Mouse (Mus musculus): Measurements from ENCODE around the gene ccdc198. TPM values are rescaled to one million over a fixed set of nuclear protein-coding genes. Genes with fewer than 3 reads are reported as not detected.
"Not testable (repeated sequence)": the region's sequence is repeated elsewhere in the genome, so short reads cannot be mapped to it uniquely, and the experiment has no call there.

Gene ccdc198
- total and polyA plus RNA-seq, 2 experiments from 2014 or later: not detected

DNA sequence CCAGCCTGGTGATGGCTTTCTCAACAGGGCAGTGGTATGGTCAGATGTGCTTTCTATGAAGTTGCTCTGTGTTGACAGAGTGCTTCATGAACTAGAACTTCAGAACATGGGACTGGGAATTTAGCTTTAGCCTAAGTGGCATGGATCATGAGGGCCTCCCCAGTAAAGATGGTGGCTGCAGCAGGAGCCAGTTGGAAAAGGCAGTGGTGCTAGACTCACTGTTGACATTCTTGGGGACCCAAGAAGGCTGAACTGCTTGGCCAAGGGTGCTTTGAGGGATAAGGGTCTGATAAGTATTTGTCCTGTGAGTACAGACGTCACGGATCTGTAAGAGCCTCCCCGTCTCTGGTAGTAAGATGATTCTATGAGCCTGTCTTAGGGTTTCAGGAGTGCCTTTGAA, 13.4 kb downstream of the ccdc198 start:
- no peaks in the 10 kb centered on the region for H3K9me3 ChIP-seq (ENCODE audit: low read length)
- no peaks in the 10 kb centered on the region for H3K27me3 ChIP-seq (ENCODE audit: insufficient read depth, low read length)
- WGBS: 91% methylated on average over 3 of the region's 3 CpGs
- H3K4me2 ChIP-seq (ENCODE audit: low read depth, low read length, poor library complexity, severe bottlenecking): no peak overlapping the region
- no peaks in the 10 kb centered on the region for H3K36me3 ChIP-seq (ENCODE audit: insufficient read depth, low read length)
- TF ChIP-seq CTCF (IDR thresholded peaks at IDR 0.05): no peak
- H3K4me3 ChIP-seq (ENCODE audit: low read depth, low read length): no peak overlapping the region
- H3K9ac ChIP-seq (replicated peaks; ENCODE audit: low read length, poor library complexity, severe bottlenecking): no peak overlapping the region
- H3K27ac ChIP-seq (ENCODE audit: low read depth, low read length): no peak overlapping the region
- H3K4me1 ChIP-seq (ENCODE audit: insufficient read depth, low read length): no peaks in the 10 kb centered on the region
- no peak for ATAC-seq (ENCODE audit: low FRiP score)
- no peak for DNase-seq (ENCODE audit: low spot score)

DNA sequence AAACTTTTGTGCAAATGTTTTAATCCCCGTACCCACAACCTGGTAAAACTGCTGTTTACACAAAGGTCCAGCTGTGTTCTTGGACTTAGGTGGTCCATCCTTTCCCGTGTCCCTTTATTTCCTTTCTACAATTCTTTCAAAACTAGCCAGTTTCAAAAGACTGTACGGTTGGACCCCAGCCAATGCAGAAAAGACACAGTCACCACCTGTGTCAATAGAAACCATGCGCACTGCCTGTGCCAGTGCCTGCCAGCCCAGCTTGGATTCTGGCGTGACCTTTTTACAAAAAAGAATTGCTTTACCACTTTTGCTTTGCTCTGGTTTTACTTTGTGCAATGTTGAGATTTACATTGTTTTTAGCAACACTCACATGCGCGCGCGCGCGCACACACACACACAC, 18.3 kb downstream of the ccdc198 start:
- DNase-seq (ENCODE audit: low spot score) (peak; percentile 37), ATAC-seq (ENCODE audit: low FRiP score) (no peak)
- Histone ChIP-seq H3K9ac (replicated peaks; ENCODE audit: low read length, poor library complexity, severe bottlenecking) (no peak overlapping the region), H3K27ac (ENCODE audit: low read depth, low read length) (no peak overlapping the region), H3K4me3 (ENCODE audit: low read depth, low read length) (no peak overlapping the region), H3K4me1 (ENCODE audit: insufficient read depth, low read length) (no peaks in the 10 kb centered on the region), H3K4me2 (ENCODE audit: low read depth, low read length, poor library complexity, severe bottlenecking) (no peak overlapping the region), H3K27me3 (ENCODE audit: insufficient read depth, low read length) (no peaks in the 10 kb centered on the region), H3K36me3 (ENCODE audit: insufficient read depth, low read length) (no peaks in the 10 kb centered on the region), H3K9me3 (ENCODE audit: low read length) (no peaks in the 10 kb centered on the region)
- 74% methylated on average over 11 of the region's 11 CpGs for WGBS
- no peak for TF ChIP-seq CTCF (IDR thresholded peaks at IDR 0.05)

DNA sequence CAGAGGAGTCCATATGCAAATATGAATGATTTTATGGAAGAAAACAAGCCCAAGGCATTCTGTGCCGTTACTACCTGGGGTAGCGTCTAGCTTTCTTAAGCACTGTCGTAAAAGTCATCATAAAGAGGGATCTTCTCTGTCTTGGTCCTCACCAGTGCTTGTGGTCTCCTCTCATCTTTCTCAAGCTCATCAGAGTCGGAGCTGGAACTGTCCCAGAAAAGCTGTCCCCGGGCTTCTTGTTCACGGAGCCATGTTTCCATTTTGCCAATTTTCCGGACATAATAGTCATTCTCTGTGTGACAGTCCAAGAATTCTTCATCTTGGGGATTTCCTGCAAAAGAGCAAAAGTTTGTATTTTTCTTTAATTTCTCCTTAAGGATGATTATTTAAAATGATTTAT, 18.8 kb downstream of the ccdc198 start:
- no peaks in the 10 kb centered on the region for H3K36me3 ChIP-seq (ENCODE audit: insufficient read depth, low read length)
- no peaks in the 10 kb centered on the region for H3K4me1 ChIP-seq (ENCODE audit: insufficient read depth, low read length)
- H3K4me3 ChIP-seq (ENCODE audit: low read depth, low read length): no peak overlapping the region
- no peak for TF ChIP-seq CTCF (IDR thresholded peaks at IDR 0.05)
- no peak overlapping the region for H3K27ac ChIP-seq (ENCODE audit: low read depth, low read length)
- H3K4me2 ChIP-seq (ENCODE audit: low read depth, low read length, poor library complexity, severe bottlenecking): no peak overlapping the region
- WGBS: 69% methylated on average over 7 of the region's 7 CpGs
- no peaks in the 10 kb centered on the region for H3K9me3 ChIP-seq (ENCODE audit: low read length)
- no peak overlapping the region for H3K9ac ChIP-seq (replicated peaks; ENCODE audit: low read length, poor library complexity, severe bottlenecking)
- DNase-seq (ENCODE audit: low spot score): no peak
- H3K27me3 ChIP-seq (ENCODE audit: insufficient read depth, low read length): no peaks in the 10 kb centered on the region
- no peak for ATAC-seq (ENCODE audit: low FRiP score)

DNA sequence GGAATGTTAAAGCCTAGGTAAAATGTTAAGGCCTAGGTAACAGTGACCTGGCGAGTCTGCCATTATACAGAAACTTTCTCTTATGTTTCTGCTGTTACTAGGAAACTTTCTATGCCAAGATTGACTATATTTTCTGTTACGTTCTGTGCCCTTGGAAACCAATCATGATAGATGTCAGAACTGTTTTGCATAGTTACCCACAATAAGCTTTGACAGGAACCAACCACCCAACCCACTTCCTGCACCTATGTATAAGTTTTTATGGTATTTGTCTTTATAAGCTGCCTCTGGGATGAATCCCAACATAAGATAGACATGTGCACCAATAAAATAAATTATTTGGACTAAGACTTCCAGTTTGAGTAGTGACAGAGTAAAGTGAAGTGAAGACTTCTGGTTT, 23.5 kb downstream of the ccdc198 start:
- Histone ChIP-seq H3K4me2 (ENCODE audit: low read depth, low read length, poor library complexity, severe bottlenecking) (no peak overlapping the region), H3K4me3 (ENCODE audit: low read depth, low read length) (no peak overlapping the region), H3K4me1 (ENCODE audit: insufficient read depth, low read length) (no peaks in the 10 kb centered on the region), H3K36me3 (ENCODE audit: insufficient read depth, low read length) (no peaks in the 10 kb centered on the region), H3K9ac (replicated peaks; ENCODE audit: low read length, poor library complexity, severe bottlenecking) (no peak overlapping the region), H3K27ac (ENCODE audit: low read depth, low read length) (no peak overlapping the region), H3K27me3 (ENCODE audit: insufficient read depth, low read length) (no peaks in the 10 kb centered on the region), H3K9me3 (ENCODE audit: low read length) (no peaks in the 10 kb centered on the region)
- DNase-seq (ENCODE audit: low spot score): no peak
- TF ChIP-seq CTCF (IDR thresholded peaks at IDR 0.05): no peak
- WGBS: 85% methylated on average over 2 of the region's 2 CpGs
- ATAC-seq (ENCODE audit: low FRiP score): no peak

DNA sequence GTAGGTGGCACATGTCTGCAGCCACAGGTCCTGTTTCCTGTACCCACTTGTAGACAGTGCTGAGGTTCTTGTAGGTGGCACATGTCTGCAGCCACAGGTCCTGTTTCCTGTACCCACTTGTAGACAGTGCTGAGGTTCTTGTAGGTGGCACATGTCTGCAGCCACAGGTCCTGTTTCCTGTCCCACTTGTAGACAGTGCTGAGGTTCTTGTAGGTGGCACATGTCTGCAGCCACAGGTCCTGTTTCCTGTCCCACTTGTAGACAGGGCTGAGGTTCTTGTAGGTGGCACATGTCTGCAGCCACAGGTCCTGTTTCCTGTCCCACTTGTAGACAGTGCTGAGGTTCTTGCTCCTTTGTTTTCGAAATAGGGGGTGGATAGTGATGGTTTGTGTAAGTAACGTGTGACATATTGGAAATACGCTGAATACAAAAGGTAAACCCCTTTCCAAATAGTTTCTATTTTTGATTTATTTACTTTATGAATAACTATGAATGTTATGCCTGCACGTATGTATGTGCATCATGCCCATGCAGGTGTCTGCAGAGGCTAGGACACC, 25.7 kb downstream of the ccdc198 start:
- H3K36me3 ChIP-seq (ENCODE audit: insufficient read depth, low read length); ATAC-seq (ENCODE audit: low FRiP score); H3K4me1 ChIP-seq (ENCODE audit: insufficient read depth, low read length); H3K9me3 ChIP-seq (ENCODE audit: low read length); H3K4me3 ChIP-seq (ENCODE audit: low read depth, low read length); DNase-seq (ENCODE audit: low spot score); H3K9ac ChIP-seq (replicated peaks; ENCODE audit: low read length, poor library complexity, severe bottlenecking); H3K27me3 ChIP-seq (ENCODE audit: insufficient read depth, low read length); H3K27ac ChIP-seq (ENCODE audit: low read depth, low read length); H3K4me2 ChIP-seq (ENCODE audit: low read depth, low read length, poor library complexity, severe bottlenecking): not testable (repeated sequence)
- 88% methylated on average over 4 of the region's 4 CpGs for WGBS

DNA sequence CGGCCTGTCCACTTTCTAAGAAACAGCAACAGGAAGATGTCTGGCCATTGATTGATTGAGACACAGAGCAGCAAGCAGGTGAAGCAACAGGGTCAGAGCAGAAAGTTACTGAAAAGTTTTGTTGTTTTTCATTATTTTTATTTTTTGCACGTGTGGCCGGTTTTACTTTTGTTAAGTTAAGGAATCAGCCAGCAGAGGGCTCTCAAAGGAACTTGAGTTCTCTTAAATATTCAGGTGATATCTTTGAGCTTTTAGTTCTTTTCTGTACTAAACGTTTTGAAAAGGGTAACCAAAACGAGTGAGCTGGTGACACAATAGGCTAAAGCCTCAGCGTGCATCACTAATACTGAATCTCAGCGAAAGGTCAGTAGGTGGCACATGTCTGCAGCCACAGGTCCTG, 26.6 kb downstream of the ccdc198 start:
- H3K9me3 ChIP-seq (ENCODE audit: low read length): no peaks in the 10 kb centered on the region
- no peaks in the 10 kb centered on the region for H3K27me3 ChIP-seq (ENCODE audit: insufficient read depth, low read length)
- H3K4me1 ChIP-seq (ENCODE audit: insufficient read depth, low read length): no peaks in the 10 kb centered on the region
- no peaks in the 10 kb centered on the region for H3K36me3 ChIP-seq (ENCODE audit: insufficient read depth, low read length)
- H3K27ac ChIP-seq (ENCODE audit: low read depth, low read length): no peak overlapping the region
- H3K4me2 ChIP-seq (ENCODE audit: low read depth, low read length, poor library complexity, severe bottlenecking): no peak overlapping the region
- no peak overlapping the region for H3K9ac ChIP-seq (replicated peaks; ENCODE audit: low read length, poor library complexity, severe bottlenecking)
- ATAC-seq (ENCODE audit: low FRiP score): no peak
- peak; percentile 56 for TF ChIP-seq CTCF (IDR thresholded peaks at IDR 0.05)
- peak; percentile 14 for DNase-seq (ENCODE audit: low spot score)
- no peak overlapping the region for H3K4me3 ChIP-seq (ENCODE audit: low read depth, low read length)
- 61% methylated on average over 7 of the region's 7 CpGs for WGBS

DNA sequence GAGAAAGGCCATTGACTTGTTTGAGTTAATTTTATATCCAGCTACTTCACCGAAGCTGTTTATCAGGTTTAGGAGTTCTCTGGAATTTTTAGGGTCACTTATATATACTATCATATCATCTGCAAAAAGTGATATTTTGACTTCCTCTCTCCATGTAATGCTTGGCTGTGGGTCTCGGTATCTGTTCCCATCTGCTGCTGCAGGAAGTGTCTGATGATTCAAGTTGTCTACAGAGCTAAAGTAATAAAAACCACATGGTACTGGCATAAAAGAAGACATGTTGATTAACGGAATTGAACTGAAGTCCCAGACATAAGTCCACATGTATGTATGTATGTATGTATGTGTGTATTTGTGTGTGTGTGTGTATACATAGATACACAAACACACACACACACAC, 35.1 kb downstream of the ccdc198 start:
- 92% methylated on average over 3 of the region's 3 CpGs for WGBS

More for the DNA sequence above, 35.1 kb downstream of the ccdc198 start:
- not testable (repeated sequence) for ATAC-seq (ENCODE audit: low FRiP score); H3K36me3 ChIP-seq (ENCODE audit: insufficient read depth, low read length); H3K4me2 ChIP-seq (ENCODE audit: low read depth, low read length, poor library complexity, severe bottlenecking); H3K27me3 ChIP-seq (ENCODE audit: insufficient read depth, low read length); H3K4me3 ChIP-seq (ENCODE audit: low read depth, low read length); H3K9me3 ChIP-seq (ENCODE audit: low read length); DNase-seq (ENCODE audit: low spot score); H3K27ac ChIP-seq (ENCODE audit: low read depth, low read length); H3K4me1 ChIP-seq (ENCODE audit: insufficient read depth, low read length); H3K9ac ChIP-seq (replicated peaks; ENCODE audit: low read length, poor library complexity, severe bottlenecking)

Measured in midbrain, postnatal 0 days (tissue).